Mouse (Mus musculus) lung, postnatal 10 days (tissue): ENCODE results near the gene F13a1.

ENCODE experiments used
- DNase-seq: peaks from one replicate; pipeline ENCODE4 v3.0.0; 2021

Gene F13a1

GRCm38 (mm10) chr13:36941891-36942290 is 108.2 kb downstream of the F13a1 start:
- no peak for DNase-seq

GRCm38 (mm10) chr13:36932066-36932465 is 118.0 kb downstream of the F13a1 start:
- no peak for DNase-seq

- no peak for DNase-seq
Observed at GRCm38 (mm10) chr13:36919737-36920136, 130.3 kb downstream of the F13a1 start.

- DNase-seq: no peak
Observed at GRCm38 (mm10) chr13:36903885-36904284, 146.2 kb downstream of the F13a1 start.

- no peak for DNase-seq
Observed at GRCm38 (mm10) chr13:36903447-36903846, 146.6 kb downstream of the F13a1 start.

- no peak for DNase-seq
Observed at GRCm38 (mm10) chr13:36901603-36902002, 148.4 kb downstream of the F13a1 start.

- DNase-seq: peak; percentile 11
Observed at GRCm38 (mm10) chr13:36901016-36901415, 149.0 kb downstream of the F13a1 start.

- no peak for DNase-seq
Observed at GRCm38 (mm10) chr13:36896061-36896460, 154.0 kb downstream of the F13a1 start.

- DNase-seq: no peak
Observed at GRCm38 (mm10) chr13:36893762-36894161, 156.3 kb downstream of the F13a1 start.

GRCm38 (mm10) chr13:36892216-36892615 is 157.8 kb downstream of the F13a1 start:
- DNase-seq: no peak

- DNase-seq: no peak
Observed at GRCm38 (mm10) chr13:36885973-36886372, 164.1 kb downstream of the F13a1 start.

GRCm38 (mm10) chr13:36839111-36839510 is 210.9 kb downstream of the F13a1 start:
- no peak for DNase-seq
